Mouse (Mus musculus) cerebellum, adult 2 months (tissue): ENCODE measurements around the gene Prpsap2.

Experiments used
- CTCF ChIP-seq: fragments of 200-500 bp; IDR thresholded peaks from 2 replicates; pipeline ENCODE4 v1.5.1; 2011; ENCODE audit warnings: low read depth, mild to moderate bottlenecking, control low read depth, low read length, moderate library complexity, borderline replicate concordance; ENCODE audit not compliant: insufficient read depth
- POLR2A ChIP-seq: fragments of 200-500 bp; IDR thresholded peaks from 2 replicates; pipeline ENCODE4 v1.6.1; 2011; ENCODE audit warnings: low read length, control low read depth, borderline replicate concordance; ENCODE audit not compliant: insufficient read depth

DNA sequence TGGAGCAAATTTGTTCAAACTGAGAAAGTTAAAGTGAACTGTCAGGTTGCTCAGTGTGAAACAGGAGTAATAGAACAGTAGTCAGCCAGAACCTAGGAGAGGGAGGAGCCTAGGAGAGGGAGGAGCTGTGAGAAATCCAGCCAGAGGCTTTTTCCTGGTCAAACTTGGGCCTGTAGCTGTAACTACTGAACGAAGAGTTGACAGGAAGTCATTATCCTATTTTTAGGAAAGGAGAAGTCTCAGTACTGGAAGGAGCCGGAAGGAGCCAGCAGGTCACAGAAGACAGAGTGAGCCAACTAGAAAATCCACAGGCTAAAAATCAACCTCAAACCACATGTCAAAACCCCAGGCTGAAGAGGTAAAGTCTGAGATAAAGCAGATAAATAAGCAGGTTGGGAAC, 33.9 kb downstream of the Prpsap2 start:
- TF ChIP-seq POLR2A (no peak), CTCF (no peak)
